Mouse (Mus musculus): ENCODE measurements around the gene Scn1a. TPM values are rescaled to one million over a fixed set of nuclear protein-coding genes. Genes with fewer than 3 reads are reported as not detected.

Gene Scn1a
- polyA plus RNA-seq, 1 experiment from 2014 or later, result 0.10 TPM

- Histone ChIP-seq H3K4me1 (ENCODE audit: control insufficient read depth, insufficient read depth, low read length) (no peaks in the 10 kb centered on the region), H3K9me3 (replicated peaks; ENCODE audit: control insufficient read depth, low read length) (no peaks in the 10 kb centered on the region), H3K9ac (ENCODE audit: low read depth, low read length) (no peak overlapping the region), H3K4me3 (ENCODE audit: low read depth, low read length) (no peak overlapping the region), H3K36me3 (ENCODE audit: control insufficient read depth, insufficient read depth, low read length) (no peaks in the 10 kb centered on the region), H3K27me3 (ENCODE audit: control insufficient read depth, insufficient read depth, low read length) (no peaks in the 10 kb centered on the region), H3K27ac (ENCODE audit: low read depth, low read length) (no peak overlapping the region), H3K4me2 (no peak overlapping the region)
- 88% methylated on average over 7 of the region's 7 CpGs for WGBS (ENCODE audit: insufficient replicate concordance)
- no peak for ATAC-seq (replicated peaks; ENCODE audit: insufficient number of reproducible peaks, low FRiP score, low TSS enrichment)
Measured at GRCm38 (mm10) chr2:66220954-66221353, 219.7 kb downstream of the Scn1a start.

Other genes with a start within 250 kb of the Scn1a start
- 6.8 and 8.7 TPM in 2 replicates for gene Ttc21b, start 184.2 kb downstream of the Scn1a start, polyA plus RNA-seq (2014; fragmentation: Nextera tagmentation; extraction: Ambion mirVana)
- gene Scn9a, start 194.1 kb upstream of the Scn1a start, polyA plus RNA-seq (2014; fragmentation: Nextera tagmentation; extraction: Ambion mirVana), result 0.03 and 0.04 TPM in 2 replicates